23 mouse cellular contexts compared by ENCODE assay signal in genomic region chr1:62048592-62048991, GRCm38 (mm10).
DNase-seq lines count a peak whose midpoint lies in the region; ATAC-seq and TF ChIP-seq lines count a peak whose summit lies in the region.
"Had no signal": no experiment of that assay in that cellular context is flagged by ENCODE, and none has a peak within 500 bp of the region (broad histone marks: within the 10 kb centered on the region; RNA-seq: fewer than 3 reads in every experiment).

No protein-coding gene starts in this region.

- H3K4me2 ChIP-seq in embryonic facial prominence, embryonic 14.5 days (ENCODE audit: low read depth, low read length) = no peak overlapping the region
- H3K4me2 ChIP-seq in intestine, postnatal 0 days (replicated peaks; ENCODE audit: low read depth) = no peak overlapping the region
- no peak overlapping the region for H3K4me2 ChIP-seq in stomach, embryonic 15.5 days
- H3K4me2 ChIP-seq: embryonic facial prominence, embryonic 15.5 days; heart, embryonic 11.5 days; hindbrain, embryonic 12.5 days; hindbrain, embryonic 15.5 days had no signal

- no peaks in the 10 kb centered on the region for H3K4me1 ChIP-seq in embryonic facial prominence, embryonic 14.5 days (ENCODE audit: control insufficient read depth, insufficient read depth, low read length)
- H3K4me1 ChIP-seq in embryonic facial prominence, embryonic 10.5 days = peaks cover 36% of the 10 kb centered on the region
- H3K4me1 ChIP-seq in intestine, postnatal 0 days (replicated peaks; ENCODE audit: control insufficient read depth, insufficient read depth, low read length) = 0 out of 2 replicates have a peak, but pooled peaks cover 2% of the 10 kb centered on the region
- H3K4me1 ChIP-seq in stomach, embryonic 15.5 days = no peaks in the 10 kb centered on the region
- H3K4me1 ChIP-seq in cerebellum, adult 2 months (ENCODE audit: control insufficient read depth, insufficient read depth, low read length) = peaks cover 8% of the 10 kb centered on the region; the same call in 1 of the 2 replicates
- H3K4me1 ChIP-seq: embryonic facial prominence, embryonic 15.5 days had no signal

- 65% methylated on average over 4 of the region's 4 CpGs for WGBS in embryonic facial prominence, embryonic 14.5 days
- WGBS in embryonic facial prominence, embryonic 10.5 days = 80% methylated on average over 4 of the region's 4 CpGs
- 37% methylated on average over 4 of the region's 4 CpGs for WGBS in intestine, postnatal 0 days
- WGBS in stomach, embryonic 15.5 days = 30% methylated on average over 4 of the region's 4 CpGs
- 97% methylated on average over 4 of the region's 4 CpGs for WGBS in cerebellum, adult 2 months

- H3K36me3 ChIP-seq in embryonic facial prominence, embryonic 14.5 days (ENCODE audit: control insufficient read depth, insufficient read depth, low read length) = no peaks in the 10 kb centered on the region
- H3K36me3 ChIP-seq in embryonic facial prominence, embryonic 10.5 days (replicated peaks) = no peaks in the 10 kb centered on the region
- H3K36me3 ChIP-seq in intestine, postnatal 0 days (ENCODE audit: control insufficient read depth, insufficient read depth) = no peaks in the 10 kb centered on the region
- H3K36me3 ChIP-seq in stomach, embryonic 15.5 days = no peaks in the 10 kb centered on the region
- H3K36me3 ChIP-seq: embryonic facial prominence, embryonic 15.5 days; hindbrain, embryonic 12.5 days; hindbrain, embryonic 15.5 days had no signal

- H3K9me3 ChIP-seq in embryonic facial prominence, embryonic 14.5 days (ENCODE audit: control insufficient read depth, low read length) = no peaks in the 10 kb centered on the region
- H3K9me3 ChIP-seq in embryonic facial prominence, embryonic 10.5 days = no peaks in the 10 kb centered on the region
- H3K9me3 ChIP-seq in intestine, postnatal 0 days (ENCODE audit: control insufficient read depth) = no peaks in the 10 kb centered on the region
- no peaks in the 10 kb centered on the region for H3K9me3 ChIP-seq in stomach, embryonic 15.5 days
- H3K9me3 ChIP-seq: embryonic facial prominence, embryonic 15.5 days; hindbrain, embryonic 12.5 days; hindbrain, embryonic 15.5 days had no signal

- no peak for TF ChIP-seq CTCF in intestine, postnatal 0 days (IDR thresholded peaks at IDR 0.05; ENCODE audit: low read depth)
- TF ChIP-seq CTCF in cerebellum, adult 2 months (IDR thresholded peaks at IDR 0.05; ENCODE audit: borderline replicate concordance, insufficient read depth, low read depth, low read length) = no peak

- no peaks in the 10 kb centered on the region for H3K27me3 ChIP-seq in embryonic facial prominence, embryonic 14.5 days (replicated peaks; ENCODE audit: control insufficient read depth, insufficient read depth, low read length)
- H3K27me3 ChIP-seq in embryonic facial prominence, embryonic 10.5 days (replicated peaks; ENCODE audit: low read depth, poor library complexity, severe bottlenecking) = peaks cover 21% of the 10 kb centered on the region
- H3K27me3 ChIP-seq in intestine, postnatal 0 days (replicated peaks; ENCODE audit: control insufficient read depth, insufficient read depth, low read length) = no peaks in the 10 kb centered on the region
- H3K27me3 ChIP-seq in stomach, embryonic 15.5 days (replicated peaks) = no peaks in the 10 kb centered on the region
- H3K27me3 ChIP-seq in cerebellum, adult 2 months (ENCODE audit: control insufficient read depth, insufficient read depth, low read length) = no peaks in the 10 kb centered on the region
- H3K27me3 ChIP-seq: embryonic facial prominence, embryonic 15.5 days; hindbrain, embryonic 12.5 days; hindbrain, embryonic 15.5 days had no signal

- H3K4me3 ChIP-seq in embryonic facial prominence, embryonic 14.5 days (ENCODE audit: low read depth, low read length) = no peak overlapping the region
- no peak overlapping the region for H3K4me3 ChIP-seq in embryonic facial prominence, embryonic 10.5 days
- H3K4me3 ChIP-seq in intestine, postnatal 0 days (ENCODE audit: low read depth, low read length) = no peak overlapping the region
- H3K4me3 ChIP-seq in stomach, embryonic 15.5 days (replicated peaks) = no peak overlapping the region
- no peak overlapping the region for H3K4me3 ChIP-seq in cerebellum, adult 2 months (replicated peaks; ENCODE audit: insufficient read depth, low read depth, low read length)
- H3K4me3 ChIP-seq: embryonic facial prominence, embryonic 15.5 days; gastrocnemius, adult 2 months; hindbrain, embryonic 12.5 days; hindbrain, embryonic 15.5 days had no signal

- peak; percentile 8 for DNase-seq in embryonic facial prominence, embryonic 14.5 days (ENCODE audit: low spot score)
- no peak for DNase-seq in embryonic facial prominence, embryonic 10.5 days (ENCODE audit: low spot score)
- DNase-seq in cerebellum, adult 2 months = no peak
- no peak for DNase-seq in right cerebral cortex, adult 18-20 months
- DNase-seq: adrenal gland, postnatal 10 days; adrenal gland, postnatal 36 days; cerebellum, adult 11 months; cerebellum, adult 8-10 months; cerebellum, postnatal 10 days; cerebellum, postnatal 36 days; embryo, embryonic 11 days; forebrain, postnatal 0 days; gastrocnemius, adult 2 months; gastrocnemius, postnatal 14 days; heart, adult 11 months had no signal

- ATAC-seq in embryonic facial prominence, embryonic 14.5 days (ENCODE audit: low read depth) = no peak
- peak; percentile 54 for ATAC-seq in intestine, postnatal 0 days
- peak; percentile 31; the same call in 1 of the 2 replicates for ATAC-seq in stomach, embryonic 15.5 days (ENCODE audit: insufficient read depth, low FRiP score, low read depth)
- ATAC-seq: activated CD4-positive, CD25-positive, alpha-beta regulatory T cell, adult 4 months; forebrain, embryonic 14.5 days; forebrain, postnatal 0 days had no signal

- H3K9ac ChIP-seq in embryonic facial prominence, embryonic 14.5 days (ENCODE audit: low read depth, low read length) = no peak overlapping the region
- H3K9ac ChIP-seq in intestine, postnatal 0 days (ENCODE audit: low read depth, low read length) = no peak overlapping the region
- no peak overlapping the region for H3K9ac ChIP-seq in stomach, embryonic 15.5 days
- H3K9ac ChIP-seq: embryonic facial prominence, embryonic 15.5 days; forebrain, postnatal 0 days; hindbrain, embryonic 12.5 days; hindbrain, embryonic 15.5 days had no signal

- H3K27ac ChIP-seq in embryonic facial prominence, embryonic 14.5 days (replicated peaks; ENCODE audit: low read depth, low read length) = no peak overlapping the region
- H3K27ac ChIP-seq in embryonic facial prominence, embryonic 10.5 days (replicated peaks) = no peak overlapping the region
- no peak overlapping the region for H3K27ac ChIP-seq in intestine, postnatal 0 days (ENCODE audit: low read depth, low read length)
- H3K27ac ChIP-seq in stomach, embryonic 15.5 days = no peak overlapping the region
- no peak overlapping the region for H3K27ac ChIP-seq in cerebellum, adult 2 months (ENCODE audit: insufficient read depth, low read length)
- H3K27ac ChIP-seq: embryonic facial prominence, embryonic 15.5 days; gastrocnemius, adult 2 months; hindbrain, embryonic 12.5 days; hindbrain, embryonic 15.5 days had no signal

- TF ChIP-seq POLR2A in cerebellum, adult 2 months (IDR thresholded peaks at IDR 0.05; ENCODE audit: borderline replicate concordance, insufficient read depth, low read length) = no peak
